Mouse (Mus musculus) cortical plate, adult 2 months (tissue): Measurements from ENCODE around the gene Casp3.

Experiments used
- CTCF ChIP-seq: fragments of 200-500 bp; IDR thresholded peaks from 2 replicates; pipeline ENCODE4 v1.5.1; 2011; ENCODE audit warnings: mild to moderate bottlenecking, control low read depth, low read length; ENCODE audit not compliant: insufficient read depth; ENCODE audit errors: extremely low read depth
- POLR2A ChIP-seq: fragments of 200-500 bp; IDR thresholded peaks from 2 replicates; pipeline ENCODE4 v1.6.1; 2011; ENCODE audit warnings: mild to moderate bottlenecking, low read length, control low read depth; ENCODE audit not compliant: insufficient read depth; ENCODE audit errors: extremely low read depth

- TF ChIP-seq CTCF (no peak), POLR2A (no peak)
Observed at GRCm38 (mm10) chr8:46588663-46589062, 28.4 kb upstream of the Casp3 start.
